Mouse (Mus musculus) forebrain, embryonic 10.5 days (tissue): ENCODE results near the gene C530008M17Rik. TPM values are rescaled to one million over a fixed set of nuclear protein-coding genes. Genes with fewer than 3 reads are reported as not detected.

Experiments
- DNase-seq: peaks from one replicate; pipeline ENCODE4 v3.0.0-alpha.2; 2017; ENCODE audit warnings: low spot score; ENCODE audit errors: extremely low spot score
- H3K27ac ChIP-seq: fragments of 300-500 bp; sonication (generic); 2 replicates; pipeline ENCODE4 v1.5.1; 2016; ENCODE audit warnings: mild to moderate bottlenecking
- H3K27me3 ChIP-seq: fragments of 300-500 bp; sonication (generic); 2 replicates; pipeline ENCODE4 v1.6.1; 2016; ENCODE audit warnings: mild to moderate bottlenecking; ENCODE audit not compliant: poor library complexity, severe bottlenecking
- H3K36me3 ChIP-seq: fragments of 300-500 bp; sonication (generic); replicated peaks from 2 replicates; pipeline ENCODE4 v1.6.1; 2016; ENCODE audit warnings: mild to moderate bottlenecking, moderate library complexity
- H3K4me1 ChIP-seq: fragments of 300-500 bp; sonication (generic); 2 replicates; pipeline ENCODE4 v1.6.1; 2016
- H3K4me3 ChIP-seq: fragments of 300-500 bp; sonication (generic); 2 replicates; pipeline ENCODE4 v1.5.1; 2016; ENCODE audit warnings: mild to moderate bottlenecking, moderate library complexity
- H3K9me3 ChIP-seq: fragments of 300-500 bp; sonication (generic); 2 replicates; pipeline ENCODE4 v1.6.1; 2016; ENCODE audit warnings: mild to moderate bottlenecking, moderate library complexity
- WGBS: fragments of 180-500 bp; shearing (Covaris S2); methylation state at CpG from one replicate; pipeline ENCODE4 v1.1.7; 2016; 5-methylcytosine and 5-hydroxymethylcytosine counted together
- polyA plus RNA-seq: library from polyadenylated mRNA; unstranded; fragments of >200 nt; fragmentation: Nextera tagmentation; extraction: Ambion mirVana; gene quantifications from 2 replicates; pipeline ENCODE4 v1.2.1, GENCODE M21; 2016

C530008M17Rik gene
- polyA plus RNA-seq, 1 experiment from 2014 or later: 31.6 TPM

- H3K4me1 ChIP-seq: peaks cover 12% of the 10 kb centered on the region
- peak; percentile 37 for DNase-seq
- peaks cover 85% of the 10 kb centered on the region for H3K36me3 ChIP-seq
- H3K4me3 ChIP-seq: peak overlapping the region; percentile 43
- H3K27me3 ChIP-seq: no peaks in the 10 kb centered on the region
- WGBS: 21% methylated on average over 16 of the region's 16 CpGs
- no peak overlapping the region for H3K27ac ChIP-seq
- H3K9me3 ChIP-seq: no peaks in the 10 kb centered on the region
Measured at GRCm38 (mm10) chr5:76868693-76869286, 212.5 kb downstream of the C530008M17Rik start.

GRCm38 (mm10) chr5:76869553-76869952 lies 213.2 kb downstream of the C530008M17Rik start:
- Histone ChIP-seq H3K9me3 (no peaks in the 10 kb centered on the region), H3K36me3 (peaks cover 90% of the 10 kb centered on the region), H3K27me3 (no peaks in the 10 kb centered on the region), H3K4me1 (peaks cover 12% of the 10 kb centered on the region), H3K27ac (no peak overlapping the region), H3K4me3 (peak overlapping the region; percentile 43)
- DNase-seq: no peak
- WGBS: 41% methylated on average over 6 of the region's 6 CpGs

GRCm38 (mm10) chr5:76876106-76876758 lies 219.9 kb downstream of the C530008M17Rik start:
- Histone ChIP-seq H3K36me3 (peaks cover 70% of the 10 kb centered on the region), H3K4me3 (no peak overlapping the region), H3K27ac (no peak overlapping the region), H3K9me3 (no peaks in the 10 kb centered on the region), H3K27me3 (no peaks in the 10 kb centered on the region), H3K4me1 (no peaks in the 10 kb centered on the region)
- WGBS: 92% methylated on average over 25 of the region's 25 CpGs
- no peak for DNase-seq

GRCm38 (mm10) chr5:76884107-76884506 lies 227.8 kb downstream of the C530008M17Rik start:
- no peak overlapping the region for H3K27ac ChIP-seq
- peaks cover 76% of the 10 kb centered on the region for H3K36me3 ChIP-seq
- no peaks in the 10 kb centered on the region for H3K9me3 ChIP-seq
- H3K4me1 ChIP-seq: no peaks in the 10 kb centered on the region
- H3K4me3 ChIP-seq: no peak overlapping the region
- 90% methylated on average over 1 of the region's 1 CpGs for WGBS
- DNase-seq: no peak
- no peaks in the 10 kb centered on the region for H3K27me3 ChIP-seq

DNA sequence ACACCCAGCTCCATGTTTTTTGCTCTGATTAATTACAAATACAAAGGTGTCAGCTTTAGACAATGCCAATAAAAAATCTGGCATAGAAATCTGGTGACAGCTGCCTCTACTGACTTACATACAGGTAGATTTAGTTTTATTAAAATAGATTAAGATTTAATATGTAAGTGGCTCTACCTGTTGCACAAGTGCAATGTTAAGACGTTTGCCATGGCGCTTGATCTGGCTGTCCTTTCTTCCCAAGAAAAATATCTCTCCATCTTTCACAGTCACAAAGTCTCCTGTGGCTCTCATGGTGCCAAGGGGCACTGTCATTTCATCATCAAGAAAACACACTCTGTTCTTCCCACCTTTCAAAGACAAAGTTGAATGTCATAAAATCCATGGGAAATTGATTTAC lies 230.7 kb downstream of the C530008M17Rik start:
- Histone ChIP-seq H3K27ac (no peak overlapping the region), H3K9me3 (no peaks in the 10 kb centered on the region), H3K4me3 (no peak overlapping the region), H3K36me3 (peaks cover 90% of the 10 kb centered on the region), H3K27me3 (no peaks in the 10 kb centered on the region), H3K4me1 (no peaks in the 10 kb centered on the region)
- no peak for DNase-seq
- WGBS: 90% methylated on average over 2 of the region's 2 CpGs

- Histone ChIP-seq H3K4me1 (no peaks in the 10 kb centered on the region), H3K4me3 (no peak overlapping the region), H3K9me3 (no peaks in the 10 kb centered on the region), H3K36me3 (peaks cover 89% of the 10 kb centered on the region), H3K27ac (no peak overlapping the region), H3K27me3 (no peaks in the 10 kb centered on the region)
- WGBS: 89% methylated on average over 2 of the region's 2 CpGs
- DNase-seq: no peak
Measured at GRCm38 (mm10) chr5:76892608-76893007, 236.3 kb downstream of the C530008M17Rik start.

- H3K9me3 ChIP-seq: no peaks in the 10 kb centered on the region
- H3K27me3 ChIP-seq: no peaks in the 10 kb centered on the region
- no peaks in the 10 kb centered on the region for H3K4me1 ChIP-seq
- 96% methylated on average over 2 of the region's 2 CpGs for WGBS
- peaks cover 91% of the 10 kb centered on the region for H3K36me3 ChIP-seq
- no peak overlapping the region for H3K27ac ChIP-seq
- H3K4me3 ChIP-seq: no peak overlapping the region
- no peak for DNase-seq
Measured at GRCm38 (mm10) chr5:76893084-76893483, 236.8 kb downstream of the C530008M17Rik start.

DNA sequence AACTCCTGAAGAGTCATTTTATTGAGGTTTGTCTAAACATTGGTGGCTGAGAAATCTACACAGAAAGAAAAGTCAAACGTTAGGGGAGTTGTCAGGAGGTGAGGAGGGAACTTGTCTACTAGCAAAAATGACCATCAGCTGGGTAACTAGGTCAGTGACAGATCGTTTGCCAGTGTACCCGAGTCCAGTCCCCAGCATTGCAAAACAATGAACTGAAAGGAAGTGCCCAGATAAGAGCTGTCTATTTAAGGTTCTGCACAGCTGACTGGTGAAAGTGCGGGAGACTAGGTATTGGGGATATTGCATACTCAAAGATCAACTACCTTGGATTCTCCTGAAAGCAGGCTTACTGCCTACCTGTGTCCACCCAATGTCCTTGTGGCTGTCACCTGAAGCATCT lies 245.8 kb downstream of the C530008M17Rik start:
- 86% methylated on average over 4 of the region's 4 CpGs for WGBS
- no peaks in the 10 kb centered on the region for H3K27me3 ChIP-seq
- peaks cover 18% of the 10 kb centered on the region for H3K36me3 ChIP-seq
- H3K4me3 ChIP-seq: no peak overlapping the region
- H3K27ac ChIP-seq: no peak overlapping the region
- H3K9me3 ChIP-seq: no peaks in the 10 kb centered on the region
- H3K4me1 ChIP-seq: peaks cover 13% of the 10 kb centered on the region
- DNase-seq: no peak

GRCm38 (mm10) chr5:76904713-76905404 lies 248.5 kb downstream of the C530008M17Rik start:
- Histone ChIP-seq H3K4me1 (peaks cover 13% of the 10 kb centered on the region), H3K9me3 (no peaks in the 10 kb centered on the region), H3K27me3 (no peaks in the 10 kb centered on the region), H3K4me3 (peak overlapping the region; percentile 79), H3K27ac (peak overlapping the region; percentile 91), H3K36me3 (peaks cover 9% of the 10 kb centered on the region)
- 2% methylated on average over 19 of the region's 19 CpGs for WGBS
- no peak for DNase-seq

DNA sequence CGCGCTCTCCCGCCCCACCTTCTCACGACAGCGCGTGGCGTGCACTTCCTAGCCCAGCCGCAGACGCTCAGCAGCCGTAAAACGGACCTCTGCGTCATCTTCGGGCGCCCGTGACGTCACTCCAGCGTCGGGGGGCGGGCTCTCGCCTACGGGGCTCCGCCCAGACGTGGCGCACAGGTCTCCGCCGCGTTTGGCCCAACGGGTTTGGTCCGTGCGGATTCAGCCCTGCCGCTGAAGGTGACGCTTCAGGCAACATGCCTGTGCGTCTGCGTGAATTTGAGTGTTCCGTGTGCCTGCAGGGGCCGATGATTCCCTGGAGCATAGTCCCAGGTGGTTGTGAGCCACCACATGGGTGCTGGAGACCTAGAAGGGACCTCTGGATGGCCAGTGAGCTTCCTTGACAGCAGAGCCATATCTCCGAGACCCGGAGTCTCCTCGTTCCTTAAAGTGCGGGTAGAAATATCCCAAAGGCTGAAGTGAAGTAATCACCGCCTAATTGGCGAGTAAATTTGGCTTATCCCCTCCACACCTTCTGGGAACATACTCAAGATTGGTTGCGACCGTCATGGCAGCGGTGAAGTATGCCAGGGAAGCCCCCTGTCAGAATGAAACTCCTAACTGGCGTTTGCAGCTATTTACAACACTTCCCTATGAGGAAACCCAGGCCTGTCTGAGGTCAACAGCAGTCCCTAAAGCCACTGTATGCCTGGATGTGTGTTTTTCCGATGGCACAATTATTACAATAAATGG lies 249.3 kb downstream of the C530008M17Rik start, which contains the start of gene Aasdh:
TSS of gene Aasdh (minus strand) at position 110 of the 750 bp plus-strand sequence.
- peak within 1 kb of the TSS; percentile 91 for H3K27ac ChIP-seq
- WGBS: under 1% methylated on average over 47 of the region's 47 CpGs
- H3K9me3 ChIP-seq: no peaks in the 10 kb centered on the region
- peaks cover 13% of the 10 kb centered on the region for H3K4me1 ChIP-seq
- DNase-seq: peak; percentile 99
- peaks cover 16% of the 10 kb centered on the region for H3K36me3 ChIP-seq
- H3K27me3 ChIP-seq: no peaks in the 10 kb centered on the region
- peak within 1 kb of the TSS; percentile 79 for H3K4me3 ChIP-seq

DNA sequence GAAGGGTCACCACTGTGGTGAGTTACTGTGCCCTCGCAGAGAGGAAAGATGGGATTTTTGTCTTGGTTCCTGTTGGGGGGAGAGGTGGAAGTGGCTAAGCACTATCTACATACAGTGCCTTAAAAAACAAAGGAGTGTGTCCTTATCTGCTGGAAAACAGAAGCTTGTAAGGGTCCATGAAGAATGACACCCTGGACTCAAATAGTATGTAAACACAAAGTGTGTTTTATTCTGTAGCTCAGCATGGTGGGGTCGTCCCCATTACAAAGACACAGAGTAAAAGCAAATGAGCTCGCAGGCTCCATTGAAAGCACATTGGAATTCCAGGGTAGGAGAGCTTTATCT lies 249.8 kb downstream of the C530008M17Rik start:
- 42% methylated on average over 3 of the region's 3 CpGs for WGBS
- no peak for DNase-seq
- Histone ChIP-seq H3K4me3 (peak overlapping the region; percentile 79), H3K27ac (peak overlapping the region; percentile 91), H3K36me3 (peaks cover 16% of the 10 kb centered on the region), H3K27me3 (no peaks in the 10 kb centered on the region), H3K4me1 (peaks cover 13% of the 10 kb centered on the region), H3K9me3 (no peaks in the 10 kb centered on the region)

DNA sequence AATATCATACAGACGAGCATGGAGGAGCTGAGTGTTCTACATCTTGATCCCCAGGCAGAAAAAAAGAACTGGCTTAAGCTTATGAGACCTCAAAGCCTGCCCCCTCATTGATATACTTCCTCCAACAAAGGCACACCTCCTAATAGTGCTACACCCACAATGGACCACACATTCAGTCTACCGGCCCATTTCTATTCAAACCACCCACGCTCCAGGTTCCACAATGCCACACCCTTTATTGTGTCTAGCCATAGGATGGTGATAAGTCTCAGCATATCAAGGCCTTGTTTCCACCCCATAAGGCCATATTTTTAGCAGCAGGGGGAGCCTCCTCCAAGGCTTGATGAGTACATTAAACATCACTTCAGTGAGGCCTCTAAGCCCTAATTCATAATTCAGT lies 254.5 kb downstream of the C530008M17Rik start:
- Histone ChIP-seq H3K4me3 (no peak overlapping the region), H3K9me3 (no peaks in the 10 kb centered on the region), H3K36me3 (peaks cover 54% of the 10 kb centered on the region), H3K27me3 (no peaks in the 10 kb centered on the region), H3K27ac (no peak overlapping the region), H3K4me1 (peaks cover 6% of the 10 kb centered on the region)
- DNase-seq: no peak
- 88% methylated on average over 3 of the region's 3 CpGs for WGBS
